Mouse (Mus musculus): Measurements from ENCODE around the gene Ankrd37.

Ankrd37 gene

DNA sequence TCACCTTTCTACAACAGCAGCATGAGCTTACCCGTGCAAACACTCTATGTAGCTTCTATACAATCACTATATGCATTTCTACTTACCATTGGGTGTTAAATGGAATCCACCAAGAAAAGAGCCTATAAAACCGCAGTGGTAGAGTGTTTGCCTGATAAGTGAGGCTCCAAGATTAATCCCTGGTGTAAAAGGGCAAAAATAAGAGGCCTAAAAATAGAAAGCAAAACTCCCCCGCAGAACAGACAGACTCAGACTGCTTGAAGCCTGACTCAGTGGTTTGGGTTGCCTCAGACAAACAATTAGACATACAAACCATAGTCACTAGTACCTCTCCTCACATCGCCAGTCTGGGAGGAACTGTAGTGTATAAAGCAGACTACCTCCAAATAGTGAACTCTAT, at the start of gene Ankrd37:
Gene Ankrd37, minus strand, starts transcription at position 112 of the 400 bp plus-strand sequence.
- in situ Hi-C loops (cut with MboI; ENCODE audit: unreplicated experiment in 2 of 2) = loop anchor here in 1 of 2 experiments (10.0 kb wide), 1 partner anchor 139 kb away; no protein-coding TSS in a partner anchor

DNA sequence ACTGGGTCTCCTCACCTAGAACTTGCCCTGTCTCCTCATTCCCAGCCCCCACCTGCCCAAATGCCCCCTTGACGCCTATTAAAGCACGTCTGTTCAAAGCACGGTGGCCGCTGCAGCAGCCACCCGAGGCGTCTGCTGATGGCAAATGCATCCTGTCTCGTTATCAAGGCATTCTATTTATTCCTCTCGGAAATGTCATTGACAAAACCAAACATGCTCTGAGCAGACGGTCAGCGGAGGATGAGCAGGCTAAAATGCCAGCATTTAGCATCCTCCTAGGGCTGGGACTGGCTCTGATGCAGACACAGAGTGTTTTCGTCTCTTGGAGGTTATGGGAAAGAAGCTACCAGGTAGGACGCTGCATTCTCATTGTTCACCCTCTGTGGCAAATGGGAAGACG, 34.8 kb upstream of the Ankrd37 start:
- in situ Hi-C loops (cut with MboI; ENCODE audit: unreplicated experiment in 2 of 2) = no loop called here

DNA sequence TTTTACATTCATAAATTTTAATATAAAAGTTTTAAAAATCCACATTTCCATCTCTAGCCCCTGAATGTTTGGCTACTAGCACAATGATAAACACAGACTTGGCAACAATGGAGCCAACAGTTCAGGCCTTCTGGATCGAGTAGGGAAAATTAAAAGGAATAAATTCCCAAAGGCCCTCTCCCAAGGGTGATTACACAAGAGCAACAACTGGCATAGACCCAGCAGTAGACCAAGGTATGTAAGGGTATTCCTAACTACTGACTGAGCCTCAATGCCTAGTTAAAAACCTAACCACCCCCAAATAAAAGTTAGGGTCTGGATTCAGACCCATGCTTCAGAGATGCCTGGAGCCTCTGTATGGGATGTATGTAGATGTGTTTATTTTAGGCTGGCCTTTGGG, 34.2 kb upstream of the Ankrd37 start:
- in situ Hi-C loops (cut with MboI; ENCODE audit: unreplicated experiment in 2 of 2) = no loop called here

DNA sequence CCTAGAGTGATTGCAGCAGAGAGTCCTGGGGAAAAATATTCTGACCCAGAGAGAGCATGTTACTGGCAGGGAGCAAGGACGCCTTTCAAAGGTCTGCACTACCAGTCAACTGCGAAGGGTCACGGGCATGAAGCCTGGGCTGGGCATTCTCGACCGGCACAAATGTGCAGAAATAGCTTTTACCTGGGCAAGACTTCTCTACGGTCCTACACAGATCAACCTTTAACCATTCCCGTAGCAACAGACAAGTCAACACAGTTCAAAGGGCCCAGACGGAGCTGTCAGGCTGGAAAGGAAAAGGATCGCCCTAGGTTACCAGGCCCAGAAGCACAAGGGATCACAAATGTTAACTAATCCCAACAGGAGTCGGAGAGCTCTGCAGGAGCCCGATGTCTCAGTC, 30.7 kb upstream of the Ankrd37 start:
- in situ Hi-C loops (cut with MboI; ENCODE audit: unreplicated experiment in 2 of 2) = no loop called here

DNA sequence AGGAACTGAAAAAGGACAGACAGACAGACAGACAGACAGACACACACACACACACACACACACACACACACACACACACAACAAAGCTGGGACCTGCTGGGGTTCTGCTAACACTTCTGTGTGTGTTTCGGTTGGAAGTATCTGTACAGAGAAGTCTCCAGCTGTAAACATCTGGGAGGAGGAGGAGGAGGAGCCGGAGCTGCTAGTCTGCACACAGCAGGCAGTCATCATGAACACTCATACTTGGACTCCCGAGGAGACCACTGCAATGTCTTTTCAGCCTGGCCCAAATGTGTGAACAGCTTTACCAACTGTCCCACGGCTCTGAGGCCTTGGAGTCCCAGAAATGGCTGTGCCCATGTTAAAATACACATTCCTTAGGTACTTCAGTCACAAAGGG, 18.9 kb upstream of the Ankrd37 start:
- in situ Hi-C loops (cut with MboI; ENCODE audit: unreplicated experiment in 2 of 2) = no loop called here

DNA sequence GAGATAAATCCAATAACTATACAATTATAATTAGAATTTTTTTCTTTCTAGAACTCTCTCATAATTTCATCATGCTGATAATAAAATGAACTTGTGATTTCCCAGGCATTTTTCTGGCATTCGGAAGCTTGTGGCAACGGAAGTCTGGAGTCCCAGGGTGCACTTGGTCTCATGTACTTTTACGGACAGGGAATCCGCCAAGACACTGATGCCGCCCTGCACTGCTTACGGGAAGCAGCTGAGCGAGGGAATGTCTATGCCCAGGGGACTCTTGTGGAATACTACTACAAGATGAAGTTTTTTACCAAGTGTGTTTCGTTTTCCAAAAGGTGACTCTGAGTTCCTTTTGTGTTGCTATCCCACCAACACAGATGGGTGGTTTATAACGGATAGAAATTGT, 17.3 kb upstream of the Ankrd37 start:
- in situ Hi-C loops (cut with MboI; ENCODE audit: unreplicated experiment in 2 of 2) = no loop called here

DNA sequence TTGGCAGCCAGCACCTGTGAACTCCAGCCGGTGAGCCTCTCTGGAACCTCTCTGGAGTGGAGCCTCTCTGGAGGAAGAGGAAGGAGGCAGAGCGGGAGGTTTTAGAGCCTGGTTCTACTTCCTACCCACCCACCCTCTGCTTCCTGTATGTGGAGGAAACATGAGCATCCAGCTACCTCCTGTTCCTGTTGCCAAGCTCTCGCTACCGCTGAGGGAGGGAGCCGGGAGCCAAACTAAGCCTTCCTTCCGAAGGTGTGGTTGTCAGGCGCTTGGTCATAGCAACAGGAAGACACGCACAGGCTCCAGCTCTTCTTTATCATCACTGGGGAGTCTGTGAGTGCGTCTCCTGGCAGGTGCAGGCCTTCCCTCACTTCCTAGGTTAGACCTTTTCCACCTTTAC, 16.7 kb upstream of the Ankrd37 start:
- in situ Hi-C loops (cut with MboI; ENCODE audit: unreplicated experiment in 2 of 2) = no loop called here

DNA sequence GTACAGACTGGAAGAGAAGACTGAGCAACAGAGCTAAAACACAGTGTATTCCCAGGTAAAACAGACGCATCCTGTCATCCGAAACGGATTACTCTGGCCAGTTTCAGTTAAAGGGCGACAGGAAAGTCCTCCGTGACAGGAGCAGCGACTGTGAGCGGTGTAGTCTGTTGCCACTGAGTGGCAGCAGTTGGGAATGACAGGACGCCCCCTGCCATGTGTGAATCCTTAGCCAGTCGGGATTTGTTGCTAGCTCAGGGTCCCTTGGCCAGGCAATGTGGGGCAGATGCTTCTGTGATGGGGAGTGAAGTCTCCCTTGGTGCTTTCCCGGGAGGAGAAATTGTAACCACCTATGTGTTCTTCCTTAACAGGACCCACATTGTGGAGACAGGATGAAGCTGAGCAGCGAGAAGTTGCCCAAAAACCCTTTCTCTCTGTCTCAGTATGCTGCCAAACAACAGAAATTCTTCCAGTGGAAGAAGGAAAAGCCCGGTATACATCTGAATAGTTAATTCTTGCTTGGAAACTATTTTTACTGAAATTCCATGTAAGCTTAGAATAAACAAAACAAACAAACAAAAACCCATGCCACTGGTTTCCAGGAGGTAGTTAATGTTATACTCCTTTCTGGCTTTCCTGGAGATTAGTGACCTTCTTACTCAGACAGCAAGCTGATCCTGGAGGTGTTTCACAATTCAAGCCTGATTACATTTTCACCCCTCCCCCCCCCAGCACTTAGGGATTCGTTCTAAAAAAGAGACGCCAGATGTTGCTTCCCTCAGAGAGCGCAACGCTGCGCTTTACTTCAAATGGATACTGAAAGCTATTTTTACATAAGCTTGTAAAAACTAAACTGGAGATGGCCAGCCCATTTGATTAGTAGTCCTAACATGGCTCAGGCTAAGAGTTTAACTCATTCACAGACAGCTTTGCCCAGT, 5.5 kb upstream of the Ankrd37 start:
- in situ Hi-C loops (cut with MboI; ENCODE audit: unreplicated experiment in 2 of 2) = no loop called here

DNA sequence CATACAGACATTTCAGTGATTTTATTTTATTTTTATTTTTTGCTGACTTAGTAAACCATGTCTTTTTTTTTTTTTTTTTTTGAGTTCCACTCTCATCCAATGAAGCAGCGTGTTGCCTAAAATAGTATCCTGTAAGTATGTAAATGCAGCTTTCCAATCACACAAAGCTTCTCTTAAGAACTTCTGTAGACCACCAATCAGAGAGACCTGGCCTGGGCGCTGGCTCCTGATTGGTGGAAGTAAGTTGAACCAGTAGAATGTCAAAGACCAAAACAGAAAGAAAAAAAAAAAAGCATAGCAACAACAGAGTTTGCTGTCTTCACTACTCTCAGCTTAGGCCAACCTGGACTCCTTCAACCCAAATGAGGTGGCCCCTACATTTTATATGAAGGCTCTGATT, 4.8 kb upstream of the Ankrd37 start:
- in situ Hi-C loops (cut with MboI; ENCODE audit: unreplicated experiment in 2 of 2) = no loop called here

DNA sequence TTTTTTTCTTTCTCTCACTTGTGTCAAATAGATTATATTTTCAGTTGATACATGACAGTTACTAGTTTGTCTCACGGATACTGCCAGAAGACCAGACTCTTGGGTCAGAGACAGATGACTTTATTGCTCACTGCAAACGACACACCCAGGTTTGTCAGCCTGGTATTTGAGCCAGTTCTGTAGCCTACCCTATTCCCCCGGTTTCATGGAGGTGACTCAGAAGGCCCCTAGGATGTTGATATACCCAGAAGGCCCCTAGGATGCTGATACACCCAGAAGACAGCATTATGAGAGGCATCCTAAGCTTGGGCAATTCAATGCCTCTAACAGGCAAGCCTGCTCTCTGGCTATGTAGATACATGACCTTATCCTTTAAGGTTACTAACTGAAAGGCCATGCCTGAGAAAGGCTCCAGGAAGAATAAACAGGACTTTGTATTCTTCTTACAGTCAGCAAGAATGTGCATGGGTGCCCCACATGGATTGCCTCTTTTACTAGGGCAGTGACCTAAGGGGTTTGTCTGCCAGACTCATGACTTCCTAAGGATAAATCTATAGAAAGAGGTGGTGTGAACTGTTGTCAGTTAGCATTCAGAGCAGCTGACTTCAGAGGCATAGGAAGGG, 1.7 kb upstream of the Ankrd37 start:
- in situ Hi-C loops (cut with MboI; ENCODE audit: unreplicated experiment in 2 of 2) = loop anchor here in 1 of 2 experiments (10.0 kb wide), 1 partner anchor 138 kb away; no protein-coding TSS in a partner anchor

DNA sequence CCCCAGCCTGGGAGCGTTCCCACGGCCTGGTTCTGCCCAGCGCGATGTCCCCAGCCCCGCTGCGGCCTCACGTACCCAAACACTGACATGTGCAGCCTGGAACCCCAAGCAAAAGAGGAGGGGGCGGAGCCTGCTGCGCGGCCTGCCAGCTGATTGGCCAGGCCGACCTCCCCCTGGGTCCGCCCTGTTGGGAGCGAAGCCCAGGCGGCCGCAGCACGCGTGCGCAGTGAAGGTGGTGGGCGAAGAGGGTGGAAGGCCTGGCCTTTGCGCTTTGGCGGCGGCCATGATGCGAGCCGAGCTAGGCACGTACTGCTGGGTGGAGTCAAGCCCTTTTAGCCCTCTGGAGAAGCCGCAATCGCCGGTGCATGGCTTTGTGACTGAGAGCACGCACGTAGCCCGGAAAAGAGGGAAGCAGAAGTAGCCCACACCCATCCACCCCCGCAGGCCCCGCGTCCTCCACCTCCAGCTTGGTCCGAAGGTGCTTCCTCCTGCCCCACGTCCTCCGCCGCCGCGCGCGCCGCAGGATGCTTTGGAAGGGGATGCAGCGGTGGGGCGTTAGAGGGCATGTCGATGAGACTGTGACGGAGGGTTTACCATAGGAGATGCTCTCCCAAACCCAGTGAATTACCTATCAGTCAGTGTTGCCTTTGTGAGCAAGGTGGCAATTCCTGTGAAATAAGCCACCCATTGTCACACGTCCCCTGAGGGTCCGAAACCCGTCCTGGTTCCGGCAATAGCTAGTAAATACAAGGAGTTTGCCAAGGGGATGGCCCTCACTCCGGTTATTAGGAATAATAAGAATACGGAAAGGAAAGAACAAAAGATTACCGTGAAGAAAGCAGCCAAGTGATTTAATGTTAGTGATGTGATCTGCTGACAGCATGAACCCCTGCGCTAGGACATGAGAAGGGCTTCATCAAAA, 5.5 kb downstream of the Ankrd37 start:
- in situ Hi-C loops (cut with MboI; ENCODE audit: unreplicated experiment in 2 of 2) = loop anchor here (5.0 to 25.0 kb wide), 8 partner anchors 145 to 1687 kb away; partner anchors contain the start of genes Ing2 (in 2 of the 2), Cfap97 (in 1 of the 2), Rwdd4a (in 1 of the 2) and Snx25 (in 1 of the 2)

DNA sequence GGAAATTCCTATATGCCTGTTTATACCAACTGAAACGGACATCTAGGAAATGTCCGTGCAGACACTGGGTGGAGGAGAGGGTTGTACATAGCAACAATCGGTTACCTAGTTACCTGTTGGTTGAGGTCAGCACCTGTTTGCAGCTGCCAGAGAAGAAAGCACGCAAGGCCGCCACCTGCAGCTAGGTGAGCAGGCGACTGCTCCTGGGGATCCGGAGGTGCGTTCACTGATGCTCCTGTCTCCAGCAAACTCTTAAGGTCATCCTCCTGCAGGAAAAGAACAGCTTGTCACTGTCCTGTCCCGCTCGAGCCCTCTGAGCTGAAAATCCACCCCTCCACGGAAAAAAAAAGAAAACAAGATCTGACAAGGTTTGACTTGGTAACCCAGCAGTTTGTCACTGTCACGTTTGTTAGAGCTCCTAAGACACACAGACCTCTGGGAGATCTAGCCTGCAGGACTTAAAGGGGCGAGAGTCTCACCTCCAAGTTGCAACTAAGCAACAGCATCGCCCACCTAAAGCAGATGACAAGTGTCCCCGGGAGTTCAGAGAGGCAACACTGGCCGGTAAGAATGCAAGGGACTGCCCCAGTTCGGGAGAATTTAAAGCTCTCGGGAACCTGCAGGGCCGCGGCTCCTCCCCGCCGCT, 6.2 kb downstream of the Ankrd37 start, which contains the start of gene Lrp2bp:
Gene Lrp2bp, plus strand, starts transcription at position 166 of the 646 bp plus-strand sequence.
- in situ Hi-C loops (cut with MboI; ENCODE audit: unreplicated experiment in 2 of 2) = loop anchor here (5.0 to 25.0 kb wide), 7 partner anchors 153 to 1688 kb away; partner anchors contain the start of genes Ing2 (in 2 of the 2), Cfap97 (in 1 of the 2), Rwdd4a (in 1 of the 2) and Snx25 (in 1 of the 2)

DNA sequence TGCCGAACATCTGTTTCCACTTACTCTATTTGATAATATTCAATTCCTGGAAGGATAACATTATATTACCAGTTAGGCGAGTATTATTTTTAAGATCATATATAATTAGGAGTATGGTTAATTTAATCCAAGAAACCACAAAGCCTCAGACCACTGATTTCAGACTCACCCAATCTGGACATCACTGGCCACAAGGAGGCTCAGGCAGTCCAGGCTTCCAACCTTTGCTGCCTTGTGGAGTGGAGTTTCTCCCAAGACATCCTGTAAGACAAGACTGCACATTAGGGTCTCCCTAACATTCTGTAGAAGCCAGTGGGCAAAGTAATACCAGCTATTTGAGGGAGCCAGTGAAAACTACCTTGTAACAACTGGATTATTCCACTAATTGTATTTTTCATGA, 7.3 kb downstream of the Ankrd37 start:
- in situ Hi-C loops (cut with MboI; ENCODE audit: unreplicated experiment in 2 of 2) = loop anchor here (5.0 to 25.0 kb wide), 7 partner anchors 154 to 1689 kb away; partner anchors contain the start of genes Ing2 (in 2 of the 2), Cfap97 (in 1 of the 2), Rwdd4a (in 1 of the 2) and Snx25 (in 1 of the 2)

DNA sequence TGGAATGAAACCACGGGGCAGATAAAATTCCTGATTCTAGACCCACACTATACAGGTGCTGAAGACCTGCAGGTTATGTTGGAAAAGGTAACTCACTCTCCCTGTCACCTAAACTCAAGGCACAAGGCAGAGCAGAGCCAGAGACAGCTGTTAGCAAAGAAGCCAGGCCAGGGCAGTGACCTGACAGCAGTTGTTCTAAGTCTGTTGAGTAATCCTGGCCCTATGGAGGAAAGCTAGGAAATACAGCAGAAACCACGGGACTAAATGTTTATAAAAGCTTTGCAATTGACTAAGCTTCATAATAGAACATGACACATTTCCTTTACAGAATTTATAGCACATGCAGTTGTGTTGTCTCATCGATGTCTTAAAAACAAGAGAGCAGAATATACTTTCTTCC, 9.9 kb downstream of the Ankrd37 start:
- in situ Hi-C loops (cut with MboI; ENCODE audit: unreplicated experiment in 2 of 2) = loop anchor here (5.0 to 25.0 kb wide), 7 partner anchors 157 to 1692 kb away; partner anchors contain the start of genes Ing2 (in 2 of the 2), Cfap97 (in 1 of the 2), Rwdd4a (in 1 of the 2) and Snx25 (in 1 of the 2)

DNA sequence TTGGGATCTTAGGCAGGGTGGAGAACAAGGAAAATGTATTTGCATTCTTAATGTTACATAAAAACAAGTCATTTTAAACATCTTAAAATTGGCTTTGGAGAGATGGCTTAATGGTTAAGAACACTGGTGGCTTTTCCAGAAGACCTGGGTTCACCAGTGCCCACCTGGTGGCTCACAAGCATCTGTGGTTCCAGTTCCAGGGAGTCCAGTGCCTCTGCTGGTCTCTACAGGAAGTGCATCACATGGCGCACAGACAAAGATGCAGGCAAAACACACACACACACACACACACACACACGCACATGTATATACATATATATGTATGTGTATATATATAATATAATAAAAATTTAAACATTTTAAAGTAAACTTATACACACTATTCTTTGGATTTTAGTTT, 11.4 kb downstream of the Ankrd37 start:
- in situ Hi-C loops (cut with MboI; ENCODE audit: unreplicated experiment in 2 of 2) = loop anchor here (10.0 to 25.0 kb wide), 6 partner anchors 171 to 1693 kb away; partner anchors contain the start of genes Ing2 (in 2 of the 2), Rwdd4a (in 1 of the 2) and Trappc11 (in 1 of the 2)

DNA sequence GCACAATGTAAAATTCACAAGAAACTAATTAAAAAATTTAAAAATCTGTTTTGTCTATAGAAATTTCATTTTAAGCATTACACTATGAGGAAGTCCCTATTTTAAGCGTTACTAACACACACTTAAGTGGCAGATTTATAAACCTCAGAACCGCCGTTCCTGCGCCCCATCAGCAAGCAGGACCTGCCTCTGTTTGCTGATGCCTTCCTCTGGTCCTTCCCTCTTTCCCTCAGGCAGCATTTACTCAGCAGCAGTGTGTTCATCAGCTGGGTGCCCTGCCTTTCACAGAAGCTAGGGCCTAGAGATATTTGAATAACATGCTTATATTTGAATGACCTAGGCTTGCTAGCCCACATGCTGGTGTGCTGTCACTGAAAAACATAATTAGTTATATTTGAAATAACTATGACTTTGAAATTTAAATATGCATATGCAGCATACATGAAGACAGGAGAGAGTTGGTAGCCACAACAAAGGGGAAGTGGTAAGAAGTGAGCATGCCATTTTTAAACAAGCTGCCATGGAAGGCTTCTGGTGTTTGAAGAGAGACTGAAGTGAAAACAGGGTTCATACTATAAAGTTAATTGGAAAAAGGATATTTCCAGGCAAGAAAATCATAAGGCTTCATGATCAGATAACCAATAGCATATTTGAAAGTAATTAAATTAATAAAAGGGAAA, 14.7 kb downstream of the Ankrd37 start:
- in situ Hi-C loops (cut with MboI; ENCODE audit: unreplicated experiment in 2 of 2) = loop anchor here (10.0 to 25.0 kb wide), 6 partner anchors 174 to 1697 kb away; partner anchors contain the start of genes Ing2 (in 2 of the 2), Rwdd4a (in 1 of the 2) and Trappc11 (in 1 of the 2)

DNA sequence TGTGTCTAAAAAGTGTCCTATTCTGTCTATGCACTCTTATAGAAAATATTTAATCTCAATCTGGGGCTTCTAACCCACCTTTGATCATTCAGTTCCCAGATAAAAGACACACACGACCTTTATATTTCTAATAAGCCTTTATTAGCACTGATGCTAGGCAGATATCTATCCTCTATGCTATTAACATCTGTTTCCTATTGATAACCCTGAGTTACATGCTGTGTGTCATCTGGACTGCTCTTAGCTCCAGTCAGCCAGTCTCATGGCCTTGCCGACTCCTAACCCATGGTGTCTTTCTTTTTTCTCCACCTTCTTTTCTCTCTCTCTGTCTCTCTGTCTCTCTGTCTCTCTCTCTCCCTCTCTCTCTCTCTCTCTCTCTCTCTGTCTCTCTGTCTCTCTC, 17.3 kb downstream of the Ankrd37 start:
- in situ Hi-C loops (cut with MboI; ENCODE audit: unreplicated experiment in 2 of 2) = loop anchor here (25.0 kb wide), 4 partner anchors 524 to 1699 kb away; partner anchors contain the start of genes Ing2 (in 1 of the 2), Rwdd4a (in 1 of the 2) and Trappc11 (in 1 of the 2)

DNA sequence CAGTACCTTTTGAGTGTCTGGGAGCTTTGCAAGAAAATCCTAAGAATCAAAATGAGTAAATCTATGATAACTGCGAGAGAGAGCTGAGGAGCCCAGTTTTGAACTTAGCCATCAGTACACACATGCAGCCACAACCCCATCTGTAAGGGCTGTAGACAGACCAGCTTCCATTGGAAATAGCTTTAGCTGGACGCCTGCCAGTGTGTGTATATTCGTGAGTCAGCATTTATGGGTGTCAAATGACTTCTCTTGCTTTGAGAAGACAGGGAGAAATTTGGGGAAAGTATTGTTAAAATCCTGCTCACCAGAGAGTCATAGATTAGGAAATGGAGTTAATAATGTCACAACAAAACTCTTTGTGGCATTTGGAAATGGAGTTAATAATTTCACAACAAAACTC, 18.8 kb downstream of the Ankrd37 start:
- in situ Hi-C loops (cut with MboI; ENCODE audit: unreplicated experiment in 2 of 2) = loop anchor here (25.0 kb wide), 4 partner anchors 526 to 1701 kb away; partner anchors contain the start of genes Ing2 (in 1 of the 2), Rwdd4a (in 1 of the 2) and Trappc11 (in 1 of the 2)
